Mouse (Mus musculus): ENCODE results near the gene Ap1m2.

DNA sequence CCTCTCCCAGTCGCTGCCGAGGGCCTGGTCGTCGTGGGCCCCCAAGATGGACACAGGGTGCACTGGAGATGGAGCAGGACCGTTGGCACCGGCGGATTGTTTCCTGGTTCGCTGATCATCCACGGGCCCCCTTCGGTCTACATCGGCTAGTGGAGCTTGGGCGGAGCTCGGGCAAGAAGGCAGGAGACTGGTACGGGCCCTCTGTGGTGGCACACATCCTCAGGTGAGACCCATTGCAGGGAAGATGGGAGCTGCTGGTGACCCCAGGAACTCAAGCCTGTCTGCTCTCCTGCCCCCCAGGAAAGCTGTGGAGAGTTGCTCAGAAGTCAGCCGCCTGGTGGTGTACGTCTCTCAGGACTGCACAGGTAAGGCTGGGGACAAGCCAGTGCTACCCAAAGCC lies 43.8 kb downstream of the Ap1m2 start:
- TF ChIP-seq POLR2A (IDR thresholded peaks at IDR 0.05; ENCODE audit: extremely low read depth, insufficient read depth, low read length) (no peak), CTCF (IDR thresholded peaks at IDR 0.05; ENCODE audit: low read depth, low read length) (no peak)

All from liver, adult 2 months (tissue).